Mouse (Mus musculus): ENCODE measurements at regions not wholly inside any gene's neighbourhood (a gene's known extent, or its start where the extent isn't known, plus 50 kb on each side); places are given as distances from the start of the nearest gene placed in this dataset.

- TF ChIP-seq CTCF (IDR thresholded peaks at IDR 0.05; ENCODE audit: low read depth, low read length) = no peak
- TF ChIP-seq POLR2A (IDR thresholded peaks at IDR 0.05; ENCODE audit: insufficient read depth, low read length) = no peak
- TF ChIP-seq EP300 (IDR thresholded peaks at IDR 0.05; ENCODE audit: insufficient read depth, low read depth, low read length) = no peak
These were observed 106.0 kb upstream of the Mb21d2 start for GRCm38 (mm10) chr16:29035523-29035922.

Data from ES-Bruce4 (cell line).